Mouse (Mus musculus) kidney, adult 2 months (tissue): ENCODE results near the gene Hsd17b6.

Source experiments
- CTCF ChIP-seq: fragments of 200-500 bp; conservative IDR thresholded peaks from 2 replicates; pipeline ENCODE4 v1.5.1; 2011; ENCODE audit warnings: low read depth, mild to moderate bottlenecking, control low read depth, low read length, moderate library complexity, mixed read lengths; ENCODE audit not compliant: insufficient read depth, insufficient read length
- POLR2A ChIP-seq: fragments of 200-500 bp; IDR thresholded peaks from one replicate; pipeline ENCODE4 v1.6.1; 2011; ENCODE audit warnings: low read depth, low read length, control low read depth

DNA sequence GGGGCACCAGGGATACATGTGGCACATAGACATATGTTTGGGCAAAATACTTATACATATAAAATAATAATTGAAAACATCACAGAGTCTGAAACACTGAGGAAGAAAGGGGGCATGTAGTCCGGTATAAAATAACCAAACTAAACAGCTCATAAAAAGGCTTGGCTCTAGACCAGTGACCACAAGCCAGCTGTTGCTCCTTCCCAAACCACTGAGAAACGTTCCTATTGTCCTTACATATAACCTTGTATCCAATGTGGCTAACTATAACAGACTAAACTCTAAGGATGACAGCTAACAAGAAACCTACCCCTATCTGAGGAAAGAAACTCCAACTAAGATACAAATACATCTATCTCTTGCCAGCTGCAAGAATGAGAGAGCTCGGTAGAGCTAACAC lies 33.3 kb downstream of the Hsd17b6 start:
- TF ChIP-seq CTCF (no peak), POLR2A (no peak)
